ENCODE assay signal across 25 mouse cellular contexts in the genomic region with DNA sequence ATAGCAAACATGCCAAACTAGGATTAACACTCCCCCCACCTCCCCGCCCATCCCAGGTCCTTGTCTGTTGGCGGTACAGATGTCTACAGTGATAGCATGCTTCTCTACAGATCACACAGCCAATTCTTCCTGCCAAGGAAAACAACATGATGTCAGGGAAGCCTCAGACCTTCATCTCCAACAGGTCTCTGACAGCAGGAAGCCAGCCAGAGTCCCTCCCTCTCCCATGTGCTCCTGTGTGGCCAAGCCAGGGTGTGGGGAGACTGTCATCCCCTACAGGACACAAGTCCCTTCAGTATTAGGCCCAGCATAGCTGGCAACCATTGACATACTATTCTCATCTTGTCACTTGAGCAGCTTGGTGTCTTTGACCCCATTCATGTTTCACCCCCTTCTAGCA.
A peak's percentile ranks its signal among the peaks of the same experiment; 100 is the strongest.
DNase-seq lines count a peak whose midpoint lies in the region; ATAC-seq and TF ChIP-seq lines count a peak whose summit lies in the region.
"Had no signal": no experiment of that assay in that cellular context is flagged by ENCODE, and none has a peak within 500 bp of the region (broad histone marks: within the 10 kb centered on the region; RNA-seq: fewer than 3 reads in every experiment).

No protein-coding gene starts in this region.

- no peak for TF ChIP-seq EP300 in lung, postnatal 0 days (IDR thresholded peaks at IDR 0.05)

- ATAC-seq in lung, embryonic 14.5 days (ENCODE audit: insufficient read depth) = peak; percentile 62; the same call in 1 of the 2 replicates
- no peak for ATAC-seq in lung, postnatal 0 days
- ATAC-seq in inflammation-experienced regulatory T-cells, adult 6 months = no peak
- ATAC-seq: forebrain, postnatal 0 days; intestine, embryonic 15.5 days; midbrain, embryonic 15.5 days; Patski had no signal

- 71% methylated on average over 2 of the region's 2 CpGs for WGBS in kidney, adult 2 months
- 42% methylated on average over 2 of the region's 2 CpGs for WGBS in lung, embryonic 14.5 days
- WGBS in lung, postnatal 0 days = 36% methylated on average over 2 of the region's 2 CpGs

- H3K27me3 ChIP-seq in kidney, adult 2 months (replicated peaks; ENCODE audit: control insufficient read depth, insufficient read depth, low read length) = no peaks in the 10 kb centered on the region
- H3K27me3 ChIP-seq in lung, embryonic 14.5 days (ENCODE audit: insufficient read depth, low read length) = no peaks in the 10 kb centered on the region
- H3K27me3 ChIP-seq in lung, postnatal 0 days (replicated peaks; ENCODE audit: insufficient read depth, low read length) = no peaks in the 10 kb centered on the region
- H3K27me3 ChIP-seq: embryonic facial prominence, embryonic 13.5 days; heart, embryonic 12.5 days; hindbrain, embryonic 13.5 days; intestine, embryonic 15.5 days; limb, embryonic 15.5 days; midbrain, embryonic 15.5 days; neural tube, embryonic 15.5 days; Patski; stomach, embryonic 15.5 days had no signal

- H3K9me3 ChIP-seq in lung, embryonic 14.5 days (ENCODE audit: low read depth, low read length) = no peaks in the 10 kb centered on the region
- H3K9me3 ChIP-seq in lung, postnatal 0 days (ENCODE audit: low read length) = no peaks in the 10 kb centered on the region
- H3K9me3 ChIP-seq: embryonic facial prominence, embryonic 13.5 days; heart, embryonic 12.5 days; hindbrain, embryonic 13.5 days; intestine, embryonic 15.5 days; limb, embryonic 15.5 days; midbrain, embryonic 15.5 days; neural tube, embryonic 15.5 days; stomach, embryonic 15.5 days had no signal

- H3K4me2 ChIP-seq in lung, embryonic 14.5 days = no peak overlapping the region
- H3K4me2 ChIP-seq in lung, postnatal 0 days (replicated peaks; ENCODE audit: low read depth, low read length) = no peak overlapping the region
- H3K4me2 ChIP-seq: embryonic facial prominence, embryonic 13.5 days; heart, embryonic 12.5 days; hindbrain, embryonic 13.5 days; intestine, embryonic 15.5 days; limb, embryonic 15.5 days; midbrain, embryonic 15.5 days; neural tube, embryonic 15.5 days; stomach, embryonic 15.5 days had no signal

- peak; percentile 20 for DNase-seq in adrenal gland, postnatal 10 days
- DNase-seq in adrenal gland, adult 2 months = no peak
- DNase-seq in kidney, adult 2 months = peak; percentile 5
- no peak for DNase-seq in kidney, postnatal 36 days
- DNase-seq in lung, embryonic 14.5 days = peak; percentile 50
- DNase-seq in lung, postnatal 0 days (ENCODE audit: low spot score) = no peak
- peak; percentile 19 for DNase-seq in gonadal fat pad, adult 2 months (ENCODE audit: low read depth)
- DNase-seq: cerebellum, adult 2 months; forebrain, postnatal 0 days; gastrocnemius, postnatal 36 days; heart, postnatal 14 days; layer of hippocampus, postnatal 36 days; spleen, adult 18-20 months; thymus, adult 2 months had no signal

- H3K4me1 ChIP-seq in kidney, adult 2 months (ENCODE audit: control insufficient read depth, insufficient read depth, low read length) = no peaks in the 10 kb centered on the region
- no peaks in the 10 kb centered on the region for H3K4me1 ChIP-seq in lung, embryonic 14.5 days (ENCODE audit: insufficient read depth)
- no peaks in the 10 kb centered on the region for H3K4me1 ChIP-seq in lung, postnatal 0 days (ENCODE audit: insufficient read depth, low read depth, low read length)
- H3K4me1 ChIP-seq: embryonic facial prominence, embryonic 13.5 days; heart, embryonic 12.5 days; hindbrain, embryonic 13.5 days; intestine, embryonic 15.5 days; limb, embryonic 15.5 days; midbrain, embryonic 15.5 days; neural tube, embryonic 15.5 days; stomach, embryonic 15.5 days had no signal

- no peak for TF ChIP-seq POLR2A in kidney, adult 2 months (IDR thresholded peaks at IDR 0.05; ENCODE audit: low read depth, low read length)

- no peak overlapping the region for H3K9ac ChIP-seq in lung, embryonic 14.5 days
- H3K9ac ChIP-seq in lung, postnatal 0 days (replicated peaks; ENCODE audit: low read depth) = no peak overlapping the region
- H3K9ac ChIP-seq: embryonic facial prominence, embryonic 13.5 days; forebrain, postnatal 0 days; heart, embryonic 12.5 days; hindbrain, embryonic 13.5 days; intestine, embryonic 15.5 days; limb, embryonic 15.5 days; midbrain, embryonic 15.5 days; neural tube, embryonic 15.5 days; stomach, embryonic 15.5 days had no signal

- H3K4me3 ChIP-seq in kidney, adult 2 months (ENCODE audit: insufficient read depth, low read depth, low read length) = no peak overlapping the region
- no peak overlapping the region for H3K4me3 ChIP-seq in lung, embryonic 14.5 days (ENCODE audit: low read depth, low read length)
- no peak overlapping the region for H3K4me3 ChIP-seq in lung, postnatal 0 days (ENCODE audit: low read depth, low read length)
- H3K4me3 ChIP-seq: embryonic facial prominence, embryonic 13.5 days; heart, embryonic 12.5 days; hindbrain, embryonic 13.5 days; intestine, embryonic 15.5 days; layer of hippocampus, adult 2 months; limb, embryonic 15.5 days; midbrain, embryonic 15.5 days; neural tube, embryonic 15.5 days; stomach, embryonic 15.5 days had no signal

- no peaks in the 10 kb centered on the region for H3K36me3 ChIP-seq in kidney, adult 2 months (ENCODE audit: control insufficient read depth, insufficient read depth, low read length)
- H3K36me3 ChIP-seq in lung, embryonic 14.5 days (ENCODE audit: insufficient read depth) = no peaks in the 10 kb centered on the region
- no peaks in the 10 kb centered on the region for H3K36me3 ChIP-seq in lung, postnatal 0 days (ENCODE audit: insufficient read depth, low read length)
- H3K36me3 ChIP-seq: embryonic facial prominence, embryonic 13.5 days; heart, embryonic 12.5 days; hindbrain, embryonic 13.5 days; intestine, embryonic 15.5 days; limb, embryonic 15.5 days; midbrain, embryonic 15.5 days; neural tube, embryonic 15.5 days; stomach, embryonic 15.5 days had no signal

- no peak overlapping the region for H3K27ac ChIP-seq in kidney, adult 2 months (ENCODE audit: insufficient read depth, low read depth, low read length)
- H3K27ac ChIP-seq in lung, embryonic 14.5 days (ENCODE audit: low read depth) = no peak overlapping the region
- no peak overlapping the region for H3K27ac ChIP-seq in lung, postnatal 0 days (ENCODE audit: low read length)
- H3K27ac ChIP-seq: embryonic facial prominence, embryonic 13.5 days; hindbrain, embryonic 13.5 days; intestine, embryonic 15.5 days; layer of hippocampus, adult 2 months; limb, embryonic 15.5 days; midbrain, embryonic 15.5 days; neural tube, embryonic 15.5 days; stomach, embryonic 15.5 days had no signal

- no peak for TF ChIP-seq CTCF in kidney, adult 2 months (conservative IDR thresholded peaks at IDR 0.05; ENCODE audit: insufficient read depth, insufficient read length, low read depth, low read length)
- no peak for TF ChIP-seq CTCF in lung, embryonic 14.5 days (IDR thresholded peaks at IDR 0.05; ENCODE audit: low read depth)
- no peak for TF ChIP-seq CTCF in lung, postnatal 0 days (IDR thresholded peaks at IDR 0.05)

Comparison
In these comparisons a context has a peak if more than half of its experiments do, and no peak if none do; other contexts are left out.
1. DNase-seq: peak in adrenal gland, postnatal 10 days (single experiment), kidney, adult 2 months (single experiment), lung, embryonic 14.5 days (single experiment) and gonadal fat pad, adult 2 months (single experiment); none in adrenal gland, adult 2 months (single experiment), kidney, postnatal 36 days (0 of 2) and lung, postnatal 0 days (single experiment).